Mouse (Mus musculus) telencephalon, adult 2 months (tissue): ENCODE data around the gene Il16.
"Not testable (repeated sequence)": the region's sequence is repeated elsewhere in the genome, so short reads cannot be mapped to it uniquely, and the experiment has no call there.

Experiments
- DNase-seq: peaks from one replicate; pipeline ENCODE4 v3.0.0-alpha.2; 2011; ENCODE audit warnings: low read depth, low spot score

Il16 gene

DNA sequence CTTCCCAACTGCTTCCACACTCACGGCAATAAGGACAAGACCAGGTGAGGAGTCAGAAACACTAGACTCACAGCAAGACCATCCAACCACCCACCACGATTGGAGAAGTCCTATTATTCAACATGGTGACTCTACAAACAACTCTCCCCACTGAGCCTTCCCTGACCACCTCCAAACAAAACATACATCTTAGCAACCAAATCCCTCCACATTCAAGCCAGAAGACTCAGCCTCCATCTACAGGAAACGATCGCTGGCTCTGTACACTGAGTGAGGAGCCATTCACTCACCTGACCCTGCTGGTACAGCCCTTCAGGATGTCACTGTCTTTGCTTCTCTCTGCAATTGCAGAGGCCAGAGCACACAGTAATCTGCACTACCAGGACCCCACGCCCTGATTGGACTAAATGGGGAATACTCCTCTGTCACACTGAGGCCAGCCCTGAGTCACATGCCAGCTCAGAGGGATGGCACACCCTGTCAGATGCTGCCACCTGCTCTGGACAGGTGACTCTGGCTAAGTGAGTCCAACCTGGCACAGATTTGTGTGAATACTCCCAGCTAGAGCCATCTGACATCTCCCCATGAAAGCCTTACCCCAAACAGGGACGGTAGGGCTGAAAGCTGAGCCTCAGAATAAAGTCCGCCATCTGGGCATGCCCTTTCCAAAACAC lies 10.3 kb downstream of the Il16 start:
- no peak for DNase-seq

DNA sequence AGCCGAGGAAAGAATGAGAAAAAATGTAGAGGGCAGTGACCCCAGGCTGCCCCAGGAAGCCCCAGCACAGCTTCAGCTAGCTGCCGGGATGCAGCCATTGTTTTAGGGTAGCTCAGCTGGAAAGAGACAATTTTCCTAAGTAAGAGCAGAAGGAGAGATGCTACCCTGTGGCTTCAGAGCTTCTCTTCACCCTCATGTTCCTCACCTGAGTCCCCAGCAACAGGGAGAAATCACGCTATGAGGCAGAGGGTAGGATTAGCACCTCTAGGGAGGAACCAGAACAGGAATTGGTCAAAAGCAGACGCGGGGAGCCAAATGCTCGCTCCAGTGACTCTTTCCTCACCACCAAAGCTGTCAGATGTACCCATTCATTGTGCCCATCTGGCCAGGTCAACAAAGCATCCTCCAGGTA lies 10.8 kb downstream of the Il16 start:
- DNase-seq = no peak

DNA sequence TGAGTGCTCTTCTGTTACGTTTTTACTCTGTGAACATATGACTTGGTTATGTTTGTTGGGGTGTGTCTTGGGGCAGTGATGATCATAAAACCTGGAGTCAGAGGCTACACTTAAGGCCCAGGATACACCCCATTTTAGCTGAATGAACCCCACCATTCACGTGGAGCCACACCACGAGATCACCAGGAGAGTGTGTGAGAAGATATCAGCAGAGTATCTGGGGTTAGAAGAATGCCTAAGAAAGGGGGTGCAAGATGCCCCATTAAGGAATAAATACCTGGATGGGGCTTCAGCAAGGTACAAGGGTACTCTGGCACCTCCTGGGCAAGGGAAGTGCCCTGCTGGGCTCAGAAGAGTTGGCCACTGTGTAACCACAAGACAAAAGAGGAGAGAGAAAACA lies 11.3 kb downstream of the Il16 start:
- no peak for DNase-seq

DNA sequence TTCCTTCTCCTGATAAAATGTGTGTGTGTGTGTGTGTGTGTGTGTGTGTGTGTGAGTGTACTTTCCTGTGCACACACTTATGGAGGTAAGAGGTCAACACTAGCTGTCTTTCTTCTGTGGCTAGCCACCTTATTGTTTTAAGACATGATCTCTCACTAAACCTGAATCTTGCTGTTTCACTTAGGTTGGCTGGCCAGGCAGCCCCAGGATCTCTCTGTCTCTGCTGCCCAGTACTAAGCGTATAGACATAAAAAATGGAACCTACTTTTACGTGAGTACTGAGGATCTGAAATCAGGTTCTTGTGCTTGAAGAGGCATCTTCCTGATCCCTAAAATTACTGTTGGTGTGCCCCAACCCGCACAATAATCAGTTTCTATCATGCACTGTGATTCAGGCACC lies 12.7 kb downstream of the Il16 start:
- no peak for DNase-seq

DNA sequence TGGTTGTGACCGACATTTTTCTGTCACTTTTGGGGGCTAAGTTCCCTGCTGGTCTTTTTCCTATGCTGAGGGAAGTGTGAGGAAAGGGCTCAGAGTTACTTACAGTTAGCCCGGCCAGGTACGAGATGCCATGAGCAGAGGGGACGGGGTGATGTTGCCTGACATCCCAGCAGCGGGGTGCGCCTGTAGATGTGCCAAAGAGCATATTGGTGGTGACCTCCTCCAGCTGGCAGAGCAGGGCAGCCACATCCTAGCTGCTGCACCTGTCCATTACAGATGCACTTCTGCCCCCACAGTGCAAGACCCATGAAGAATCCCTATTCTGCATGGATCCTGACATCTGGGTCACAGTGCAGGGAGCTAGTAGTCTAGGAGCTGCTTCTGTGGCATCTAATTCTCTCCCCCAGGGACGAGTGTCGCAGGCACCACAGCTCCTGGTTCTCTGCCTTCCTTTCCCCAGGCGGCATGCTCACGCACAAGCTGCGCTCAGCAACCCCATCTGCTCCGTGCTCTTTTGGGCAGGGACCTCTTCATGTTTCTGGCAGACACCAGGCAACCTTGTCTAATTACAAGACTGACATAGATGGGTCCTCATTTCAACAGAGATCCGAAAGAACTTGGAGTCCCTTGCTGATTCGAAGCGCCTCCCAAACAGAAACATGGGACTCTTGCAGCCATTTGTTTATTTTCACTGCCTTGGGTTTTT lies 13.4 kb downstream of the Il16 start:
- DNase-seq = no peak

DNA sequence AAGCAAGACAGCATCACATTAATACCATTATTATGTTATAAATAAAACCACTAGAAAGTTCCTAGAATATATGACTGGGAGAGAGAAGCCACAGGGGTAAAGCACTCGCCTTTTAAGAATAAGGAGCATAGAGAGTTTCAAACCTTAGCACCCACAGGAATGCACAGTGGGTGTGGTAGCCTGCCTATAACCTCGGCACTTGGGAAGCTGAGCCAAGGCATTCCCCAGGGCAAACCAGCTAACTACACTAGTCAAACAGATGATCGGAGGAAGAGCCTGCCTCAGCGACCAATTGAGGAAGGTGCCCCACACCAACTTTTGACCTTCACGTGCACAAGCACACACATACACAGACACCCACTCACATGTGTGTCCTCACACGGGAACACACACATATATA lies 14.2 kb downstream of the Il16 start:
- no peak for DNase-seq

DNA sequence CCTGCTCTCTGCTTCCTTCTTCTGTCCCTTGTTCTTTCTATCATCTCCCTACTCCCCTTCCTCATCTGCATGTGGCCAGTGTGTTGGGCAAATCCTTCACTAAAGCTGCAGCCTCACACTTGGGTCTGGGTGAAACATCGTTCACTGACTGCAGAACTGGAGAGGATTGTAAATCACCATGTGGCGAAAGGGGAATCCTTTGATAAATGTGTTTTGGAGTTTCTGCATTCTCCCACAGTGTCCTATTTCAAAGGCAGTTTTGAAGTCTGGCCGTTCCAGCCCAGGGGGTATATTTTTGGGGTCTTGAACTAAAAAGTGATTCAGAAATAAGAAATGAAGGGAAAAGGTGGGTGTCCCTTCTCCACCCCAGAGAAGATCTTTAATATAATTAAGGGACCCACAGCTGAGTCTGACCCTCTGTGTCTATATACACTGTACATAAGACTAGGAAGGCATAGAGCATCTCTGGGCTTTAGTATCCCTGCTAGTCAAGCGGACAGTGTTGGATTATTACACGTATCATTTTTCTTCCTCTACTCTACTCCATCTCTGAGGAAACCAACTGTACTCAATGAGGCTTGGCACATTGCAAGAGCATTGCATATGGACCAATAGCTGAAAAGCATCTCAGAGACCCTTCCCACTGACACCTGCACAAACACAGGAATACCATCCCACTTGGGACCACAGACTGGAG lies 18.4 kb downstream of the Il16 start:
- DNase-seq = no peak

DNA sequence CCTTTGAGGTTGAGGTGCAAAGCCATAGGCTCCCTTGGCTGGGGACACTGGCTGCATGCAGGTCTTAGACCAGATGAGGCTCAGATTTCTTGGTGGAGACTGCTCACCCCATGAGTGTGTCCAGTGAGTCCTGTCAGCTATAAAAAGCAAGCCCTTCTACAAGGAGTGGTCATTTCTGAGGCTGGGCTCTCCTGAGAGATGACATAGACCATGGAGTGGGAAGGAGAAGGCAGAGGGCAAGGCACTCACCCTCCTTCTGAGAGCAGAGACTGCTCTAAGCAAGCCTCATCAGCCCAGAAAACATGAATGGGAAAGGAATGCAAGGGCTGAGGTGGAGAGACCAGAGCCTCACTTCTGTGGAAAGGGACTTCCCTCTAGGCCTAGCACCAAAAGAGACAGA lies 19.7 kb downstream of the Il16 start:
- DNase-seq = no peak

DNA sequence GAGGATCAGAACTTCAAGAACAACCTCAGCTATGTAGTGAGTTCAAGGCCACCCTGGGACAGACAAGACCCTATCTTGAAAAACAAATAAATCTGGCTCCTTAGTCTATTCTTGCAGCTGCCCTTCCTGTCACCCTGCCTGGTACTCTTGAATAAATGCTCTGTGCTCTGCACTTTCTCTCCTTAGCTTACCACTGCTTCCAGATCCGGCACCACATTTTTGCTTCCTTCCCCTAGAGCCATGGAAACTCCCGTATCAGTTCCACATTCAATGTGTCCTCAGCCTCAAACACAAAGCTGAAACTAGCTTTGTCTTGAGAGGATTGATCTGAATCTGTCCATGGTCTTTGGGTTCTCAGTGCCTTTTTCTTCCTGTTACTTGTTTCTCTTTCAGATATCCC lies 21.0 kb downstream of the Il16 start:
- no peak for DNase-seq

DNA sequence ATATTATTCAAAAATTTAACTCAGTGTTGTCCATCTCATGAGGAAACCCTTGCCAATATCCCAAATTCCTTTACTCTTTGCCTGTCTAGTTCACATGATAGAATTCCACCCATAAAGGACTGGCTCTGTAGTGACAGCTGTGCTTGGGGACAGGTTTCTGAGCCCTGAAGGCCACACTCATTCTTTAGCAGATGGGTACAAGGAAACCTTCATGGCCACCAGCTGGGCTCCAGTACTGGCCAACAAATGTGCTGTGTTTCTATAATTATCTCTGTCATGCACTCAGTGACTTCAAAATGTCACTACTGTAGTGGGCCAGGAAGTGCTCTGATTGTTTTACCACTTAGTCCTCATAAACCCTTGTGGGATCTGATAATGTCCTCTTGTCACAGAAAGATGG lies 21.6 kb downstream of the Il16 start:
- no peak for DNase-seq

DNA sequence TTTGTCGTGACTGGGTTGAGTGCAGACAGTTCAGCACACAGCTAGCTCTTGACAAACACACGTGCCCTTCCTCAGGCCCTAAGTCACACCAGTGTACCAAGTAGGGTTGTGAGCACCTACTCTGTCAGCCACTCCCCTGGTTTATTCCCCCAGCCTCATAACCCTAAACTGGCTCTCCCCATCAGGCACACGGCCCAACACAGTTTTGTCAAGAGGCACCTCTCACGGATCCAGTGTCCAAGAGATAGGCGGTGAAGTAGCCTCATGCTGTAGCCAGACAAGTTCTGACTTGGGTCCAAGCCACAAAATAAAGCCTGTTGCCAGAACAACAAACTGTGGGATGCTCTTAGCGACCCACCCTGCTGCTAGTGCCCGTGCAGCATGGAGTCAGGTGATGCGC lies 22.3 kb downstream of the Il16 start:
- DNase-seq = no peak

DNA sequence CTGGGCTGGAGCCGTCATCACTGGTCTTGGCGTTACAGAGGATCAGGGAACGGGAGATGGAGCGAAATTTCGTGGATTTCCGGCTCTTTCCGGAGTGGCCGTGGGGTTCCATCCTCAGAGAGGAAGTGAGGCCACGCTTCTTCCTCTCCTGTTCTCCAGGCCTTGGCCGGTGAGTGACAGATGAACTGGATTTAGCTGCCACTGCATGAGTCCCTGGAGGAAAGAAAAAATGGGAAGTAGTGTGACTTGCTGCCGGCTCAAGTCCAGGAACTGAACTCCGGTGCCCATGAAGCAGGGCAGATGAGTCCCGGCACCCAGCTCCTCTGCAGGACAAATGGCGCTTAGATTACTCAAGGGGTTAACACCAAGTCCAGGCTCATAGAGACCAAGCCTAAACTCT lies 23.0 kb downstream of the Il16 start:
- DNase-seq = no peak

DNA sequence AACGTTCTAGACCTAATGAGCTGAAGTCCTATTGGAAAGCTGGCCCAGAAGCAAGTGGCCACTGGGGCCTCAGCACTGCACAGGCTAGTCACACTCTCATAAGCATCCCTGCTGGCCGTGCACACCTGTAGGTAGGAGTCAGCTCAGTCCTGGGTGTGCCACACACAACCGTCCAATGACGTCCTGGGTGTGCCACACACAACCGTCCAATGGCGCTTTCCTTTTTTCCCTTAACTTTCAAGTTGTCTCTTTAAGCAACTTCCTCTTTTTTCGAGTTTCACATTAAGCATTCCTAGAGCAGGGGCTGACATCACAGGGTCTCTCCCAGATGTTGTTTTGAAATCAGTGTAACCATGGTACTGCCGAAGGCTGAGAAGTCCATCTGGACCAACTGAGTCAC lies 25.3 kb downstream of the Il16 start:
- DNase-seq = no peak

DNA sequence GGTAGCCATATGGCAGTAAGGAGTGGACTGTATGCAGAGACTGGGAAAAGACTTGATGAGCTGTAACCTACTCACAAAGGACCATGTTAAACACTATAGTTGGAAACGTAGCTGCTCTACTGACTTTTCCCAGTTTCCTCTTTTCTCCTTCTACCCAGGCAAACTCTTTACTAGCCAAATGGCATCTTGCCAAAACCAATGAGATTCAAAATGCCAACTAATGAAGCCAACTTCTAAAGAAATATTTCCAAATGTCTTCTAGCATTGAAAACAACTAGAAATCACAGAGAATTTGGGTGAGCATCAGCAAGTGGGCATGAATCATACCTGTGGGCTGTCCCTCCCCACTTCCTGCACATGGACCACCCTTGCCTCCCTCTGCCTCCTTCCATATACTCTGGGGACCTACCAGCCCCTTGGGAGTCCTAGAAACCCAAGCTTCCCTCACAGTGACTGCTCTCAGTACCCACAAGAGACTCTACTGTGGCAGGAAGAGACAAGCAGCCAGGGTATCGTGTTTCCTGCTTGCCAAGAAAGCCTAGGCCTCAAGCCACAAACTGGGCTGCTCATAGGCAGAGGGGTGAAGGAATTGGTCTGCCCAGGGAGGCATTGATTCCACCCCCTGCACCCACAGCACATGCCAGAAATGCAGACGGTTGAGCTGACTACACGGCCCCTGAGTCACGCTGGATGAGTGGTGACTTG lies 28.4 kb downstream of the Il16 start:
- DNase-seq = no peak

DNA sequence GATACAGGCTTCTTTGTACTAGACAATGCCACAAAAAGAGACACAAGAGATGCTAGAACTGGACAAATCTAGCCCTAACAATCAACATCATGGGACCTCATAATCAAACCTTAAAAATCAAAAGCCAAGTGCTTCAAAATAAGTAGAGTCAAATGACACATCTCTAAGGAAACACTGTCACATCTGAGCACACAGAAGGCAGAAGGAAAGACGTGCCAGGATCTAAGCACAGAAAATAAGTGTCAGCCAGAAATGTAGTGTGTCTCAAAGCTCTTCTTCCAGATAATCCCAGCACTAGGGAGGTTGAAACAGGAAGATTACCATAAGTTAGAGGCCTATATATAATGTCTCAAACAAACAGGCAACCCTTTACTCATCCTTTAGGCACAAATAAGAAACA lies 31.9 kb downstream of the Il16 start:
- peak; percentile 15 for DNase-seq

DNA sequence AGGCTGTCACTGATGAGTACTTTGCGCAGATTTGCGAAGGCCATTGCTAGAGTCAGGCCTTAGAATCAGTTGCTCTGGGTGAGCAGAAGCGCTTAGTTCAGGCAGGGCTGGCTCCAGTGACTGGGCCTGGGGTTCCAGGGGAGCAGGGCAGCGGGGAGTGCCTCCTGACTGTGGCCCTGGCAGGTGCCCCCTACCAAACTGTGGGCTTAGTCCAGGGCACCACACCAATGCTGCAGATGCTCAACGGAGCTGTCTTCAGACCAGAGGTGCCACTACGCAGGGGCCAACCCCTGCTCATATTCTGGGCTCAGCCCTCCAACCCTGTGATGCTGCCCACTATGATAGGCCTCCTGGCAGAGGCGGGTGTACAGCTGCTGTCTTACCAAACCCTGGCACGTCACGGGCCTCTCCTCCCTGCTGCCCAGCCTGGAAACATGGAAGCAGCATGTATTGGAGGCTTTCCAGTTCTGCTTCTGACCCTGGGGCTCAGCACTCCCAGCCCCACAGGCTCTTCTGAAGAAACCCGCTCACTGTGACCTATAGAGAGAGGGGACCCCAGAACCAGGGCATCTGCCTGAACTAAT lies 33.8 kb downstream of the Il16 start:
- DNase-seq = not testable (repeated sequence)

DNA sequence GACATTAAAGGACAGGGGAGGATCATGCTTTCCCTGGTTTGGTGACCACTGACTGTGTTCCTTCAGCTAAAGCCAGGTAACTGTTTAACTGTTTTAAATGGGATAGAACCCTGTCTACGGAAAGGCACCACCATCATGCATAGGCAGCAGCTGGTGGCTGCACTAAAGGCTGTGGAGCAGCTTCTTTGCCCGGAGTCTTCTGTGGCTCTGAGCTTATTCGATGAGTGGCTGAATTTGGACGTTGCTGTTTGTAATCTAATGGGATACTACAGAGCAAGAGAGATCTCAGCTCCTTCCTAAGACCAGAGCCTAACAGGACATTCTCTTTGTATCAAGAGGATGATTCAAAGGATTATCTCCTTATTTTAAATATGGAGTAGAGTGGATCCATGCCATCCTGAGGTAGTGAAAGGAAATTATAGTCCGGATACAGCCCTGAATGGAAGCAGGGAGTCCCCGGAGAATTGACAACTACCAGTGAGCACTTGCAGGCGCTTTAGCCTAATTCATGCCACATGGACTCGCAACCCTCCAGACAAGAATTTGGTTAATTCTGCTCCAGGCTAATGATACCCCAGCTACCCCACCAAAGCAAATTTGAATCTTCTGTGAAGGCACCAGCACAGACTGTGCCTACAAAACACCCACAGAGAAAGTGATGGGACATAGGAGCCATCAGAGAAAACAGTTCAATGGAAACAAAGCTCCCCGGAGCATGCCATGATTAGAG lies 42.3 kb downstream of the Il16 start:
- DNase-seq = no peak

DNA sequence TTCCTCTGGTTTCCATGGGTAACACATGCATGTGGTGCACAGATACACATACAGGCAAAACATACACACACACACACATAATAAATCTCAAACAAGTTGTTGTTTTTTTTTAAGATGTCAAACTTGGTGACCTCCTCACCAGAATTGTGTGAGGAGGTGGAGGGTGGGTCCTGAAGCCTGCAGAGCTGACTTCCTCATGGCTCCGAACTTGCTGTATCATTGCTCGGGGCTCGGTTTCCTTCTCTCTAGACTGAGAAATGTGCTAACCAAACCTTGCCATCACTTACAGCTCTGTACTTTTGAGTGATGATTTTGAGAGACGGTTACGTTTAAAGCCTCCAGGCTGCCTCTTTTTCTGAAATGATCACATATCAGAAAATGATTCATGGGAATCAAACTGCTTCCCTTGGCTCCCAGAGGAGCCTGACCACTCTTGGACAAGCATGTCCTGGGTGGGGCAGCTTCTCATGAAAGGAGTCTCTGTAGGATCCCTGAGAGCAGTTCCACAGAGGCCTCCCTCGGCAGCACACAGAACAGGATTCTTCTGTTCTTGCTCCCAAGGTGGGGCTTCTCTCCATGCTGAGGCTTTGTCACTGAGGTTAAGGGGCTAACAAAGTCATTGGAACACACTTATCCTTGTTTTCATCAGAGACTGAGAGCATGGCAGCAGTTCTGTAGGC lies 46.3 kb downstream of the Il16 start:
- no peak for DNase-seq

DNA sequence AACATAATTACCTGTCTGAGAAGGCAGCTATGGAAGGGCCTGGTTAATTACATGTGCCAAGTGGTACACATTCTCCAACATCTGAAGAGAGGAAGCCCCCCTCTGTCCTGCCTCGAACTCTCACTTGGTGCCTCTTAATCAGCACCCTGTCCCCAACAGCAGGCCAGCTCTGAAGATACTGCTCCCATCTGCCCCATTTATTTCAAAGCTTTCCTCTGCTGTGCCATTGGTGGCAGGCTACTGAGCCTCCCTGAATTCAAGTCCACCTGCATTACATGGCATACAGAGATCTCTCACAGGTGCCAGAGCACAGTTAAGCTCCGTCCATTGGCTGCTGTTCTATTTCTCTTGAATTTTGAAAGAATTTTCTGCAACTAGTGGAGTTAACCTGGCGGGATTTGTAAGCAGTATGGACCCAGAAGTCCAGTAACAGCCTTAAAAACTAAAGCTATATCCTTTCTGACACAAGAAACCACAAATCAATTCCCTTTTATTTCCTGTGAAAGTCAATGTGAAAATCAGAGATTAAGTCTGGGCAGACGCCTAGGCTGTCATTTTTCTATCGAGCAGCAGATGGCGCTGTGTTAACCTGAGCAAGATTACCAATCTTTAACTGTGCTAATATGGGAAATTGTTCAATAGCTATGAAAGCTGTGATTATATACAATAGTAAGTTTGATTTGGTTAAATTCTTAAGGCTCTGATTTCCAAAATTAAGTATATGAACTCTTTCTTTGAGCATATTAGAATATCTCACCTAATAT lies 49.9 kb downstream of the Il16 start:
- DNase-seq = no peak

DNA sequence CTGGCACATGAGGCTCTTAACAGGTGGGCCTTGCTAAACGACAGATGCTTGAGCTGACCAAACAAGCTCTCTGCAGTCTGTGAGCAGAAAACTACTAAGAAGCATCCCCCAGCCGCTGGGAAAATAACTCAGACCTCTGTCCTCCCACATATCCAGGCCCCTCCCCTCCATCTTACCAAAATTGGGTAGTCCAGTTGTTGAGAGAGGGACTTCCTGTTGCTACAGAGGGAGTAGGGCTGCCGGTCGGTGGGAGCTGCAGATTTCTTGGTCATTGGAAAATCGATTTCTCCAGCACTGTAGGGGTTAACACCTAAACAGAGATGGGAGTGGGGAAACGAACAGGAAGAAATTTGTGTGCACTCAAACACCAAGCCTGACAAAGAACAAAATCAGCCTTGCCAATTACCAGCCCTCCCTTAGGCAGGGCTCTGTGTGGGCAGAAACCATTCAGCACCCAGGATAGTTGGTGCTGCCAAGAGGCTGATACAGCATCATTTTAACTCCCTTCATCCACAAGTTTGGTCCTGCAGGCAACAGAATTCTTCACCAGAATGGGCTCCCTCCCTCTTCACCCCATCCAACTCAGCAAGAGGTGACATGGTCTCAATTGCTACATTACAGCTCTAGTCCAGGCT lies 62.8 kb downstream of the Il16 start:
- no peak for DNase-seq
